Mouse (Mus musculus) forebrain, postnatal 0 days (tissue): ENCODE data around the gene Mymk. TPM values are rescaled to one million over a fixed set of nuclear protein-coding genes. Genes with fewer than 3 reads are reported as not detected.

Experiments used
- ATAC-seq: fragments of 200-750 bp; cut with Nextera tagmentation; 2 replicates; pipeline ENCODE4 v1.8.0; 2017; ENCODE audit warnings: mild to moderate bottlenecking, moderate library complexity
- DNase-seq: peaks from one replicate; pipeline ENCODE4 v3.0.0-alpha.2; 2015
- H3K27ac ChIP-seq: fragments of 300-500 bp; sonication (generic); 2 replicates; pipeline ENCODE4 v1.5.1; 2014; ENCODE audit warnings: low read depth, mild to moderate bottlenecking, antibody characterized with exemption, low read length, moderate library complexity, mixed read lengths
- H3K27me3 ChIP-seq: fragments of 300-500 bp; sonication (generic); 2 replicates; pipeline ENCODE4 v1.6.1; 2014; ENCODE audit warnings: mild to moderate bottlenecking, low read length, mixed read lengths; ENCODE audit not compliant: insufficient read depth
- H3K36me3 ChIP-seq: fragments of 300-500 bp; sonication (generic); 2 replicates; pipeline ENCODE4 v1.6.1; 2014; ENCODE audit warnings: mild to moderate bottlenecking, moderate library complexity; ENCODE audit not compliant: insufficient read depth
- H3K4me1 ChIP-seq: fragments of 300-500 bp; sonication (generic); 2 replicates; pipeline ENCODE4 v1.6.1; 2014; ENCODE audit warnings: antibody characterized with exemption; ENCODE audit not compliant: insufficient read depth
- H3K4me2 ChIP-seq: fragments of 300-500 bp; sonication (generic); 2 replicates; pipeline ENCODE4 v1.6.1; 2014; ENCODE audit warnings: low read depth, mild to moderate bottlenecking, moderate library complexity
- H3K4me3 ChIP-seq: fragments of 300-500 bp; sonication (generic); 2 replicates; pipeline ENCODE4 v1.5.1; 2014; ENCODE audit warnings: low read depth, low read length, mixed read lengths
- H3K9ac ChIP-seq: fragments of 300-500 bp; sonication (generic); 2 replicates; pipeline ENCODE4 v1.6.1; 2014; ENCODE audit warnings: mild to moderate bottlenecking
- H3K9me3 ChIP-seq: fragments of 300-500 bp; sonication (generic); 2 replicates; pipeline ENCODE4 v1.6.1; 2016; ENCODE audit warnings: low read length
- CTCF ChIP-seq: sonication (generic); IDR thresholded peaks from 2 replicates; pipeline ENCODE4 v1.5.1; 2016; ENCODE audit warnings: antibody characterized with exemption, control low read depth, low read depth
- WGBS: fragments of 180-500 bp; shearing (Covaris S2); extraction: QIAGEN DNeasy Blood & Tissue Kit; methylation state at CpG from one replicate; pipeline ENCODE4 v1.1.7; 2014; 5-methylcytosine and 5-hydroxymethylcytosine counted together
- polyA plus RNA-seq: library from polyadenylated mRNA; unstranded; fragments of >200 nt; fragmentation: Nextera tagmentation; extraction: Ambion mirVana; gene quantifications from 2 replicates; pipeline ENCODE4 v1.2.1, GENCODE M21; 2015
- total RNA-seq: library from RNA; depleted of rRNA; stranded (reverse); fragments of >200 nt; gene quantifications from 2 replicates; pipeline ENCODE4 v1.2.3, GENCODE M21; 2014

Gene Mymk
- total and polyA plus RNA-seq, 2 experiments from 2014 or later = 0.12 TPM; not detected in 1

DNA sequence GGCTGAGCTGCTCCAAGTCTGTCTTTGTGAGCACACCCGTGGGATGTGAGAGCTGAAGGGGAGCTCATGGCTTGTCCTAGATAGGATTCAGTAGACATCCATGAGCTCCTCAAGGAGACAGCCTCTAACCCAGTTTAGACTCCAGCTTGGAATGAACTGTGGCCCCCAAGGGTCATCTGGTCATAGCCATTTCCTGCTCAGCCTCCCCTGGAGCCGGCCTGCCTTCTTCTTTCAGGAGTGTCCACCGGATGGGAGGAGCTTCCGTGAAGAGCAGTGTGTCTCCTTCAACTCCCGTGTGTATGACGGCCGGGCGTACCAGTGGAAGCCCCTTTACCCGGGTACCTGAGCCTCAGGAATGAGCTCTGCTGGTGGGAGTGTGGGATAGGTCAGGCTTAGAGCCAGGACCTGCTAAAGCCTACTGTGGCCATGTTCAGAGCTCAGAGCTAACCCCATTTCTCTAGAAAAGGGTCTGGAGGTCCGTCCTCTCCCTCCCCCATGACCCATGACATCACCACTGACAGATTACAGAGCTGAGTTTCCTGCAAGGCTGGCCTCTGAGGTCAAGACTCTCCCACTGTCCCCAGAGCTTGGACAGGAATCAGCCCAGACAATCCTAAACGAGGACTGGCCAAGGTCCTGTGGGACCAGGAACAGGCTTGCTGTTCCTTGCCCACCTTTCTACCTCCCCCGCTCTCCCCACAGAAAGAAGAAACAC is 11.9 kb upstream of the Mymk start:
- Histone ChIP-seq H3K9ac (no peak overlapping the region), H3K9me3 (no peaks in the 10 kb centered on the region), H3K4me1 (peaks cover 12% of the 10 kb centered on the region), H3K27ac (no peak overlapping the region), H3K4me3 (no peak overlapping the region), H3K36me3 (no peaks in the 10 kb centered on the region), H3K4me2 (no peak overlapping the region), H3K27me3 (no peaks in the 10 kb centered on the region)
- no peak for DNase-seq
- no peak for ATAC-seq
- 83% methylated on average over 12 of the region's 12 CpGs for WGBS
- TF ChIP-seq CTCF = no peak

- Histone ChIP-seq H3K27ac (0 out of 2 replicates have a peak overlapping the region, but pooled peaks have one; percentile 21), H3K27me3 (no peaks in the 10 kb centered on the region), H3K4me2 (no peak overlapping the region), H3K4me3 (no peak overlapping the region), H3K4me1 (peaks cover 12% of the 10 kb centered on the region), H3K9me3 (no peaks in the 10 kb centered on the region), H3K36me3 (no peaks in the 10 kb centered on the region), H3K9ac (no peak overlapping the region)
- TF ChIP-seq CTCF = no peak
- DNase-seq (peak; percentile 40), ATAC-seq (peak; percentile 21; the same call in 1 of the 2 replicates)
- WGBS = 54% methylated on average over 2 of the region's 2 CpGs
Observed at GRCm38 (mm10) chr2:27079649-27080048, 7.7 kb upstream of the Mymk start.

DNA sequence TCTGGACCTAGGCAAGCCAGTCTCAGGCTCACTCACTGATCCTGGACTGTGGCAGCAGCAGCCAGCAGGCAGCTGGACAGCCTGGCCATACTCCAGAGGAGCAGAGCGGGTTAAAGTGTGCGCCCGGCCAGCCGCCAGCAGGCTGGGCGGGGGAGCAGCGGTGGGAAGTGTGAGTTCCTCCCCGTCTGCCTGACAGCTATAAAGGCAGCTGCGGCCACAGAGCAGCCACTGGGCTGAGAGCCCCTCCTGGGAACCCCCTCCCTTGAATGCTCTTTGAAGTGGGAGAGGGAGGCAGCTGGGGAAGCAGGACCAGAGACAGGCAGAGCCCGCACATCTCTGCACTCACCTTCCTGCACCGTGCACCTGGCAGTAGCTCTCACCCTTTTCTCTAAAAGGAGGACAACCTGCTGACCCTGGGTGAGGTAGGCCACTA is 7.2 kb upstream of the Mymk start, which contains the start of gene Adamtsl2:
Adamtsl2 (plus strand) TSS at position 228 of the 433 bp plus-strand sequence.
- peak; percentile 79 for ATAC-seq
- TF ChIP-seq CTCF = no peak
- H3K27ac ChIP-seq = 0 out of 2 replicates have a peak within 1 kb of the TSS, but pooled peaks have one; percentile 21
- DNase-seq = peak; percentile 71
- H3K4me3 ChIP-seq = no peak within 1 kb of the TSS
- no peaks in the 10 kb centered on the region for H3K9me3 ChIP-seq
- H3K36me3 ChIP-seq = no peaks in the 10 kb centered on the region
- no peaks in the 10 kb centered on the region for H3K27me3 ChIP-seq
- 5% methylated on average over 10 of the region's 10 CpGs for WGBS
- H3K4me2 ChIP-seq = no peak within 1 kb of the TSS
- peaks cover 12% of the 10 kb centered on the region for H3K4me1 ChIP-seq
- H3K9ac ChIP-seq = no peak within 1 kb of the TSS

GRCm38 (mm10) chr2:27078312-27078711 is 6.3 kb upstream of the Mymk start:
- DNase-seq (no peak), ATAC-seq (no peak)
- no peak overlapping the region for H3K4me2 ChIP-seq
- no peak overlapping the region for H3K27ac ChIP-seq
- TF ChIP-seq CTCF = no peak
- no peaks in the 10 kb centered on the region for H3K9me3 ChIP-seq
- H3K36me3 ChIP-seq = no peaks in the 10 kb centered on the region
- no peak overlapping the region for H3K4me3 ChIP-seq
- H3K9ac ChIP-seq = no peak overlapping the region
- H3K4me1 ChIP-seq = peaks cover 12% of the 10 kb centered on the region
- WGBS = 19% methylated on average over 2 of the region's 2 CpGs
- H3K27me3 ChIP-seq = no peaks in the 10 kb centered on the region

DNA sequence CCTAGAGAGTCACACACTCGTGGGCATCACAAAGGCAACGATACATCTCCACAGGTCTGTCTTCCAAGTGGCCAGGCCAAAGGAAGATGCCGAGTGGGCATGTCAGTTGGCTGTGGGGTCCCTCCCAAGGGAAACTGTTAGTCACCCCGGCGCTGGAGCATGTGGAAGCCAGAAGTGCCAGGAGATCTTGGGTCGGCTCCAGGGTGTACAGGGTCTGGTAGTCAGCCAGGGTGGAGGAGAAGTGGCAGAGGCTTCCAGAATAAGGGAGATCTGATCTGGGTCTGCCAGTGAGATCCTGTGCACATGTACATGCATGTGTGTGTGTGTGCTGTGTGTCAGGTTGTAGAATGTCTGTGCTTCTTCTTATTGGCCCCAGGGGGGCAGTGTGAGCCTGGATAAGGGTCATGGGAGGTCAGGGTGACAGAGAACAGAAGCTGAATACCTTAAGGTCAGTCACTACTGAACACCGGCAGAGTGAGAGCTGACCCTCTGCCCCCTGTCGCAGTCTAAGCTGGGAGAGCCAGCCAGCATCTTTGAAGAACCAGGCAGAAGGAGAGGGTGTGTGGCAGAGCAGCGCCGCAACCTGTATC is 5.8 kb upstream of the Mymk start:
- 47% methylated on average over 10 of the region's 10 CpGs for WGBS
- ATAC-seq = 0 out of 2 replicates have a peak, but pooled peaks have one; percentile 23

DNA sequence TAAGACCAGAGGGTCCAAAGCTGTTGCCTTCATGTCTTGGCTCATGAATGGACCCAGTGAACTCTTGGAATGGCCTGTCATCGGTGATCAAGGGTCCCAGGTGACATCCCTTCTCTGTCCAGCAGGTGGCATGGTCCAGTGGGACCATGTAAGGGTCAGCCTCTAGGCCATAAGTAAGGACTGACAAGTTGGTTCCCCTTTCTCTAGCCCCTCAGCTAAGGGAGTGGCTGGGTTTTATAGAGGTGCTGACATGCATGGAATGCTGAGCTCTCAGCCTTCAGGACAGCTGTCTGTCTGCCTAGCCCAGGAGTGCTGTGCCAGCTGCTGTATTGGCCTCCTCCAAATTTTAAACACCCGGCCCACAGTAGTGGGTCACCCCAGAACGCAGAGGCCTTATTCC is 3.5 kb upstream of the Mymk start:
- Histone ChIP-seq H3K9ac (no peak overlapping the region), H3K36me3 (no peaks in the 10 kb centered on the region), H3K4me1 (peaks cover 12% of the 10 kb centered on the region), H3K27ac (no peak overlapping the region), H3K4me2 (no peak overlapping the region), H3K4me3 (no peak overlapping the region), H3K9me3 (no peaks in the 10 kb centered on the region), H3K27me3 (no peaks in the 10 kb centered on the region)
- DNase-seq (no peak), ATAC-seq (no peak)
- WGBS = 65% methylated on average over 3 of the region's 3 CpGs
- TF ChIP-seq CTCF = peak; percentile 61

More for the DNA sequence above, 5.8 kb upstream of the Mymk start:
- peaks cover 12% of the 10 kb centered on the region for H3K4me1 ChIP-seq
- H3K36me3 ChIP-seq = no peaks in the 10 kb centered on the region
- no peak overlapping the region for H3K4me3 ChIP-seq
- H3K27ac ChIP-seq = no peak overlapping the region
- H3K27me3 ChIP-seq = no peaks in the 10 kb centered on the region
- H3K4me2 ChIP-seq = no peak overlapping the region
- peak; percentile 32; the same call in 1 of the 2 replicates for TF ChIP-seq CTCF
- H3K9me3 ChIP-seq = no peaks in the 10 kb centered on the region
- DNase-seq = peak; percentile 21
- H3K9ac ChIP-seq = no peak overlapping the region

- H3K27ac ChIP-seq = no peak overlapping the region
- no peak for DNase-seq
- WGBS = 78% methylated on average over 4 of the region's 4 CpGs
- no peak overlapping the region for H3K4me2 ChIP-seq
- no peak overlapping the region for H3K4me3 ChIP-seq
- H3K4me1 ChIP-seq = peaks cover 7% of the 10 kb centered on the region
- H3K9me3 ChIP-seq = no peaks in the 10 kb centered on the region
- H3K27me3 ChIP-seq = no peaks in the 10 kb centered on the region
- TF ChIP-seq CTCF = no peak
- H3K9ac ChIP-seq = no peak overlapping the region
- no peak for ATAC-seq
- no peaks in the 10 kb centered on the region for H3K36me3 ChIP-seq
Observed at GRCm38 (mm10) chr2:27074804-27075203, 2.8 kb upstream of the Mymk start.
